Mouse (Mus musculus) NIH3T3 (cell line): ENCODE data around the gene Kcnb1.
A peak's percentile ranks its signal among the peaks of the same experiment; 100 is the strongest.

Experiments used
- DNase-seq: peaks from one replicate; pipeline ENCODE4 v3.0.0-alpha.2; 2012; ENCODE audit warnings: low read depth

The Kcnb1 gene

DNA sequence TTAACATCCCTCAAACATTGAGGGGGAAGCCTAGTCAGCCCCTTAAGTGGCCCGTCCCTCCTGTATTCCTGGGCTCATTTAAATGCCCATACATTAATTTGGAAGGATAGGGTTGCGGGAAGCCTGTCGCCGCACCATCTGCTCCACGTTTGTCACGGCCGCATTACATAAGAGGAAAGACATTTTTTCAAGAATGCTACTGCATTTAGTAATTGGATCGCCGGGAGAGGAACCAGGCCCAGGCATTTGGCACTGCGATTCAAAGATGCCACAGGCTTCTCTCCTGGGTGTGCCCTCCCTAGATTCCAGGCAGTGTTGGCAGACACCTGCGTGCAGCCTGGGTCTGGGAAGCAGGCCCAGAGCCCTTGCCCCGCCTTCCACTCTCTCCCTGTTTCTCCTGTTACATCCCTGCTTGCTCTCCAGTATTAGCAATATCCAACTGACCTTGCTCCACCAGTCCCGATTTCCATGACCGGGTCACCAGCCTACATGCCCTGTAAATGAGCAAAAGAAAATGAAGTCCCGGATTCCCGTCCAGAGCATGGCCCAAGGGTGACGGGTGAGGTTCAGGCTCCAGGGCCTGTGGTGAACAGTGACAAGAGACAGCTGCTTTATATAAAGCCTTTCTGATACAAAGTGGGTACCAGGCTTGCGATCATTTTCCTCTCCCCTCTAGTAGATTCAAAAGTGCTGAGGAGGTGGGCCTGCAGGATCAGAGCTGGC, 110.3 kb downstream of the Kcnb1 start:
- DNase-seq: peak; percentile 55

DNA sequence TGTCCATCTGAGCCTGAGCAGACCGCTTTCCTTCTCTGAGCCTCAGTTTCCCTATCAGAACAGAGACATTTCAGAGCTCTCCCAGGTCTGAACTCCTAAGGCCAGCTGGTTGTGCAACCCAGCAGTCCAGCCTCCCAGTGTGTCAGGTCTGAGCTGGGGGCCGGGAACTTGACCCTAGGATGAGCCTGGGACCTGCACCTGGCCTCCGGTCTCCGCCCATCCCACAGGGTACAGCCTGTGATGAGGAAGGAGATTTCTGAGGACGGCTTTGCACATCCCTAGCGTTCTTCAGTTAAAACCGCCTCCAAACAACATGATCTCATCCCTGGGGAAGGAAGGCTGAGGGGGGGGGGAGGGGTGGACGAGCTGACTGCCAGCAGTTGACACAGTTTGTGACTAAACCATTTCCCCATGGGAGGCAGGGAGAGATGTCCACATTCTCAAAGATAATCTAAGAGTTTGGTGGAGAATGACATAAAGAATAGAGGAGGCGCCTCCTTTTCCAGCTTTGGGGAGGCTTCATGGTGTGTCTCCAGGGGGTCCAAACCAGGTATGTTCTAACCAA, 110.9 kb downstream of the Kcnb1 start:
- DNase-seq: peak; percentile 68

DNA sequence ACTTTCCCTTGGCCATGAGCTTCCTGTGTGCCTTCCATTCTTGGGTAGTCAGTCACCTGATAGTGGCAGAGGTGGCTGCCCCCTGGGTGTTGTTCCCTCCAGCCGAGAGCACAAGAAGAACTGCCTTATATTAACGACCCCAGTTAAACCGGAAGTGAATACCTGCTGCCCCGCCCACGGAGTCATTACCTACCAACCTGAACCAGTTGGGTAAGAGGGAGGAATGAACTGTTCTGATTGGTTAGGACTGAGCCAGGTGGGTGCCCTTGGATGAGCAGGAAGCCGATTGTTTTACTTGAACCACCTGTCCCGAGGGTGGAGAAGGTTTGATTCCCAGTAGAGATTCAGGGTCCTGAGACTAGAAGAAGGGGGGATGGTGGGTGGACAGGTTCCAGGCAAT, 111.5 kb downstream of the Kcnb1 start:
- DNase-seq: no peak

DNA sequence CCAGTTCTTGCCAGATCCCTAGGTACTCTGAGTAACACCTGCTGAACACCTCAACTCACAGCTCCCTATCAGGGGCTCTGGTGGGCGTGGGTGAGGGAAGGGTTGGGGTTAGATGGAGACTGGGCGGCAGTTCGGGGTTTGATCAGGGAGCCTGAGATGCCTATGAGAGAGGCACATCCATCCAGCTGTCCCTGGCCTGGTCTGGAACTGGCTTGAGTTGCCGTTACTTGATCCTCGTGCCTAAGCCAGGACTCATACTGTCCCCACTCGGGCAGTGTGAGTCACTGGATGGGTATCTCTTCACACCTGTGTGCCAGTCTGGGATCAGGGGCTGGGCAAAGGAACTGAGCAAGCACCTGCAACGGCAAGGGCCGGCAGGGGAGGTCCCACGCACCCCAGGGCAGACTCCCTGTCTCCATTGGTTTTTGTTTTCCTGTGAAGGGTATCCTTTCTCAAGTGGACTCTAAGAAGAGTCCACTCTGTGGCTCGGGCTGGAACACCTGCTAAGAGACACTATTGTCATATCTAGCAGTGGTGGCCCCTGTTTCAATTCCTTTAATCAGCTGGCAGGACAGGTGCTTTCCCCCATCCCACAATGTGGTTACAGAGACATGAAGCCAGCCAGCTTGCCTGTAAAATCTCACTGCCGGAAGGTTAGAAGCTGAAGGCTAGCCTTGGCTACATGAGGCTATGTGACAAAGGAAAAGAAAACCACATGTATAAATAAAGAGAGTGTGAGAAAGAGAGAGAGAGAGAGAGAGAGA, 112.6 kb downstream of the Kcnb1 start:
- no peak for DNase-seq

DNA sequence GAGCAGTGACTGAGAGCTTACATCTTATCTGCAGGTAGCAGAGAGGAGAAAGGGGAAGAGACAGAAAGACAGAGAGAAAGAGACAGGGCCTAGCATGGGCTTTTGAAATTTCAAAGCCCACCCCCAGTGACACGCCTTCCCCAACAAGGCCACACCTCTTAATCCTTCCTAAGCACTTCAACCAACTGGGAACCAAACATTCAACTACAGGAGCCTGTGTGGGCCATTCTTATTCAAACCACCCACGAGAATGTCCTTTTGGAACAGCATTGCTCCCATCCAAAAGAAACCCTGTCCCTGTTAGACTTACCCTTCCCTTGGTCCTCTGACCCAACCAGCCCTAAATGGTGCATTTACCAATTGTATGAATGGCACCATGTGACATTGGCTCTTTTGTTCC, 113.2 kb downstream of the Kcnb1 start:
- no peak for DNase-seq

GRCm38 (mm10) chr2:167076352-167076751, 113.6 kb downstream of the Kcnb1 start:
- DNase-seq: no peak

GRCm38 (mm10) chr2:167074587-167074986, 115.4 kb downstream of the Kcnb1 start:
- DNase-seq: no peak

DNA sequence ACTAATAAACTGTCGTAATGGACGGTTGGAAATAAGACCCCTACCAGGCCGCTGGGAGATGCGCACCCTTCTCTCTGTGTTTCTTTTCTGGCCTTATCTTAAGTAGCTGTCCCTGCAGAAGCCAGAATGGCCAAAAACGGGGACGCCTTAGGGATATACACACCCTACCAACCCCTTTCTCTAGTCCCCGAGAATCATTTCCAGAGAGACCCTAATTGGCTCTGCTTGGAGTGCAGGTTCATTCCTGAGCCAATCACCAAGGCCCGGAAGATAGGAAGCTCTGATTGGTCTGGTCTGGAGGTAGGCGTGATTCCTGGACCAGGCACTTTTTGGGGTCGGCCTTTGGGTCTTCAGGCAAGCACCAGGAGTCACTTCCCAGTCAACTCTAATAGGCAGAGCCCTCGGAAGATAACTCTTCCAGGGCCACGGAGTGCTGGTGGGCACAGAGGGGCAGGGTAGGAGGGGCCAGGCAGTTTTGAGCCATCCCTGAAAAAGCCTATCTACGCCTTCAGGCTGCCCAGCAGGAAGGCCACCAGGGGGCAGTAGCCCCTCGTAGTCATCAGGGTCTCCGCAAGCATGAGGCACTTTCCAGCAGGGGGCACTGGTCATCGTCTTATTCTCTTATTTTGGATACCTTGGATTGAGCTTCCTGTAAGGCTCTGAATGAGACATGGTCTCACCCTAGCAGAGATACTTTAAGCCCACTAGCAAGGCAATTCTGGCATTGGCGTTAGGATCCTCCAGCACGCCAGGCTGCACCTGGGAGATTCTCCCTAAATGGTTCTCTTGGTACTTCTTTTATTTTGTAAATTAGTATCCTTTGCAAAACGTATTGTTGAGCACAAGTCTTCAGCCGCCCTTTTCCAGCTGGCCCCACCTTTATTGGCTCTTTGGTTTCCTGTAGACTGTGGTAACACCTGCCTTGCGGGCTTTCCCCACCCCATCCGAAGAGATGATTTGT, 118.0 kb downstream of the Kcnb1 start:
- DNase-seq: peak; percentile 98

DNA sequence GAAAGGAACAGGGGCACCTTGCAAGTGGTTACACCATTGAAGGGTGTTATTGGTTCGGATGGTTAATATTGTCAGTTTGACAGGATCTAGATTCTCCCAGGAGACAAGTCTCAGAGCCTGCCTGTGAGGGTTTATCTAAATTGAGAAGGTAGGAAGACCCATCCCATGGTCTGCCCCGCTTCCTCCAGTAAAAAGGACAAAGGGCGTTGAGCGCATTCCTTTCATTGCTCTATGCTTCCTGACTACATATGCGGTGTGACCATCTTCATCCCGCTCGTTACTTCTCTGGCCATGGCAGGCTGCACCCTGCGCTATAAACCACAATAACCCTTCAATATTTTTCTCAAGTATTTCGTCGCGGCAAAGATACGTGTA, 118.7 kb downstream of the Kcnb1 start:
- DNase-seq: no peak

- DNase-seq: no peak
Observed at GRCm38 (mm10) chr2:167070341-167070740, 119.6 kb downstream of the Kcnb1 start.

DNA sequence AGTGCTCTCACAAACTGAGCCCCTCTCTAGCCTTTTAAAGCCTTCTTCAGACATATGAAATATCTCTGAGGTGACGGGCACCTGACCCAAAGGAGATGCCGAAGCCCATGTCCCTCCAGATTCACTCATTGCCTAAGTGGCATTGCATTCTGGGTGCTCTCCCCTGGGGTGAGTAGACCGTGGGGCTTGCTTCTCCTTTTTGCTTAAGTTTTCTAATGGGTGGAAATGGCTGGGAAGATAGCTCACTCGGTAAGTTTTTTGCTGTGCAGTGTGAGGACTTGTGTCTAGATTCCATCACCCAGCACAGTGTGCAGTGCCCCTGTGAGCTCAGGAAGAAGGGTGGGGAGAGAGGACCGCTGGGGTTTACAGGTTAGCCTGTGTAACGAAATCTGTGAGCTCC, 122.4 kb downstream of the Kcnb1 start:
- no peak for DNase-seq

DNA sequence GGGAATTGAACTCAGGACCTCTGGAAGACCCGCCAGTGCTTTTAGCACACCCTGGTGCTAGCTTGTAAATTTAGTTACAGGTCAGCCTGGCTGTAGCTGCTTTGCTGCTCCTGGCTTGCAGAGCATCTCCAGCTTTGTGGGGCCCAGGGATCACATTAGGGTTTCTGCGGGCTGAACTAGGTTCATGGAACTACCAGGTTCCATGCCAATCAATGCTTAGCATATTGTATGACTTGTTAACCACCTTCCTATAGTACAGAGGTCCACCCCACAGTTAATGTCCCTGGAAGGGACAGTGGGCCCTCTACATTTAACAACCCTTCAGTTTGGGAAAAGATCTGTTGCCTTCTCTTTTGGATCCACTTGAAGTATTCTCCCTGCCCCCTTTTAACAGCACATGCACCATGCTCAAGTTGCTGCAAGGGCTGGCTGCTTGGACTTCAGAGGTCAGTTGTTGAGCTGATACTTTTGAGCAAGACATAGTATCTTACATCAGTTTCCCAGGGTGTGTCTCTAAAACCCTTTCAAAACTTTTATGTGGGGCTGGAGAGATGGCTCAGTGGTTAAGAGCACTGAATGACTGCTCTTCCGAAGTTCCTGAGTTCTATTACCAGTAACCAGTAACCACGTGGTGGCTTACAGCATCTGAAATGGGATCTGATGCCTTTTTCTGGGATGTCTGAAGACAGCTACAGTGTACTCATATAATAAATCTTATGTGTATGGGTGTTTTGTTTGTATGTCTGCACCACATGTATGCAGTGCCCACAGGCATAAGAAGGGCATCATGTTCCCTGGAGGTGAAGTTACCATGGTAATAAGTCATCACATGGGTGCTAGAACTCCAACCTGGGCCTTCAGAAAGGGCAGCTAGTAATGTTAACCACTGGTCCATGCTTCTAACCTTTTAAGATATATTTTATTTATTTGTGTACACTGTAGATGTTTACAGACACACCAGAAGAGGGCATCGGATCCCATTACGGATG, 123.1 kb downstream of the Kcnb1 start:
- peak; percentile 36 for DNase-seq

DNA sequence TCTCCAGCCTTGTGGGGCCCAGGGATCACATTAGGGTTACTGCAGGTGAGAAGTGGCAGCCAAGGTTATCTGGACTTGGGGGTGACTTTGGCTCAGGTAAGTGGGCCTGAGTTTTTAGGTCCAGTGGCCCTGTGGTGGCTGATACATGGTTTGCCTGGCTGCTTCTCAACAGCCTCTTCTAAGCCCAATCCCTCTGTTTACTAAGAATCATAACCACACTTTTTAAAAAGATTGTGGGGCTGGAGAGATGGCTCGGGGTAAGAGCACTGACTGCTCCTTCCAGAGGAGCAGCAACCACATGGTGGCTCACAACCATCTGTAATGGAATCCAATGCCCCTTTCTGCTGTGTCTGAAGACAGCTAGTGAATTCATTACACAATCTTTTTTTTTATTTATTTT, 123.9 kb downstream of the Kcnb1 start:
- DNase-seq: peak; percentile 39

DNA sequence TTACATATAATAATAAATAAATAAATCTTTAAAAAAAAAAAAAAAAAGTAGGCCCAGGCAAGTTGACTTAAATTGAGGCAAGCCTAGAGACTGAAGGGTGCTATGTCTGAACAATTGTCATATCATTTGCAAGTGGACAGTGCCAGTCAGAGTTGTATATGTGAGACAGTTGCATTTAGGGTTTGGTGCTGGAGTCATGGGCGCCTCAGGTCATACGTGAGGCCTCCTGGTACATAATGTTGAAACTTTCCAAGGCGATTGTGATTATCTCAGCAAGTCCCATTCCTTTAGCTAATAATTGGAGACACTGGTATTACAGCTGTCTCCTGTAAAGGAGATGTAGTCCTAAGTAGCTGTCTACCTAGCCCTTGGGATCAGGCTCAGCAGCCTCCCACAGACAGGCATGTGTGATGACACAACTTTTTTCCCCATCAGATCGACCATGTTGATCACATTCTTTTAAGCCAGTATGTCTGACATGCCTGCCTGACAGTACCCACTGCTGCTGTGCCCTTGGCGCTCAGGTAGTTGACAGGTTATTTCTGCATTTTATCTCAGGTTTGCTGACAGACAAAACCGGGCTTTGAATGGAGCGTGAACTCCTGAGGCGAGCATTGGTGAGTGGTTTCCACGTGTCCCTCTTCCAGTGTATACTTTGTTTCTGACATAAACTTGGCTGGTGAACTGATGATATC, 125.2 kb downstream of the Kcnb1 start:
- peak; percentile 49 for DNase-seq

DNA sequence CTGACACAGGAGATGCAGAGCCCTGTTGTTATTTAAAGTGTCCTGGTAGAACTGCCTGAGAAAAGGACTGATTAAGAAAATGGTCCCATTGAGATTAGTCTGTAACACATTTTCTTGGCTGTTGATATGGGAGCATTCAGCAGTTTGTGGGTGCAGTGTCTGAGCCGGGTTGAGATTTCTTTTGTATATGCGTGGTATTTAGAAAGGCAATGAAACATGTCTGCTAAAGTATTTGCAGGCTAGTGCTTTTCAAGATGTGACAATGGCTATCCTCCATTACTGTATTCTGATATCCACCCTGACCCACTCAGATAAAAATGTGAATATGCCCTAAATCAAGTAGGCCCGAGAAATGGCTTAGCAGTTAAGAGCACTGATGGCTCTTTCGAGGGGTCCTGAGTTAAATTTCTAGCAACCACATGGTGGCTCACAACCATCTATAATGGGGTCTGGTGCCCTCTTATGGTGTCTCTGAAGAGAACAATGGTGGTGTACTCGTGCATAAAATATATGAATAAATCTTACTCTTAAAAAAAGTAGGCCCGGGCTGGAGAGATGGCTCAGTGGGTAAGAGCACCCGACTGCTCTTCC, 126.0 kb downstream of the Kcnb1 start:
- peak; percentile 55 for DNase-seq

GRCm38 (mm10) chr2:167062965-167063880, 126.7 kb downstream of the Kcnb1 start, which contains the start of gene Znfx1:
TSS of gene Znfx1 (minus strand) at chr2:167063015.
- peak; percentile 98 for DNase-seq

DNA sequence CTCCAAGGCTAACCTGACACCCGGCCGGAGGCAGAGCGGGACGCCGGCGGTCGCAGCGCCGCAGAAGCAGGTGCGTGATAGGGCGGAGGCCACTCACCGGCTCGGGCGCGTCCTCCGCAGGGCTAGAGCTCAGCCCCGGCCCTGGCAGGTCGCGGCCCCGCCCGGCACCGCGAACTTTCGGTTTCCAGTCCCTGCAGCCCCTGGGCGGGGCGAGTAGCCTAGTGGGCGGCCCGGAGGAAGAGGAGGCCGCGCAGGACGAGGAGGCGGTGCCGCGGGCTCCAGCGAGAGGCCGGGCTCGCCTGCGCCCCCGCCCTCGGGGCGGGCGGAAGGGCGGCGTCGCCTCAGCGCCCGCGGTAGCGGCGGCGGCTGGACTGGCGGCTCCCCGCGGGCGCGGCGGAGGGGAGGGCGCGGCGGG, 127.5 kb downstream of the Kcnb1 start:
- peak; percentile 96 for DNase-seq

DNA sequence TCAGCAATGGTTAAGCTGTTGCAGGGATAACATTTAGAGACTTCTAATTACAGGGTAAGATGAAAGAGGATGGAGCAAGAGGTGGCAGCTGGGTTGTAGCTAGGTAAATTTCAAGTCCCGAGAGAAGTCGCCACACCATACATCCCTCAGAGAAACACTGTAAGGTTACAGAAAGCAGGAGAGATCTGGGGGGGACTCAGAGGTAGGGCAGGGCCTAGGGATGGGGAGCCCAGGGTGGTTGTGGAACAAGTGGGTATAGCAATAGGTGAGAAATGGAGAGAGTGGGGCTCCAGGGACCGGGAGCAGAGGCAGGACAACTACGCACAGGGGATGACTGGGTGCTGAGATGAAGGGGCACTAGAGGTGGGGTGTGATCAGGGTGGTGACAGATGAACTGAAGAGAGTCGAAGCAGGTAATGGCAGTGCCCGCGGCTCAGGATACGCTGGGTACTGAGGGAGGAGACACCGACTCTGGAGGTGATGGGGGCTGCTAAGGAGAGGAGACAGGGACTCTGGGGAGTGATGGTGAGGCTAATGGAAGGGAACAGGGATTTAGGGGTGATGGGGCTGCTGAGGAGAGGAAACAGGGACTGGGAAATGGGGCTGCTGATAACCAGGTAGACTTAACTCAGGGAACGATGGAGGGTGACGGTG, 128.4 kb downstream of the Kcnb1 start:
- DNase-seq: no peak
